Mouse (Mus musculus) bone marrow macrophage, adult 2 months (primary cell): Measurements from ENCODE around the gene Prdm1.

ENCODE experiments used
- CTCF ChIP-seq: IDR thresholded peaks from 2 replicates; pipeline ENCODE4 v1.5.1; 2012; ENCODE audit warnings: low read depth, mild to moderate bottlenecking, low read length, moderate library complexity
- POLR2A ChIP-seq: IDR thresholded peaks from 2 replicates; pipeline ENCODE4 v1.6.1; 2012; ENCODE audit warnings: mild to moderate bottlenecking, low read depth, low read length, borderline replicate concordance

DNA sequence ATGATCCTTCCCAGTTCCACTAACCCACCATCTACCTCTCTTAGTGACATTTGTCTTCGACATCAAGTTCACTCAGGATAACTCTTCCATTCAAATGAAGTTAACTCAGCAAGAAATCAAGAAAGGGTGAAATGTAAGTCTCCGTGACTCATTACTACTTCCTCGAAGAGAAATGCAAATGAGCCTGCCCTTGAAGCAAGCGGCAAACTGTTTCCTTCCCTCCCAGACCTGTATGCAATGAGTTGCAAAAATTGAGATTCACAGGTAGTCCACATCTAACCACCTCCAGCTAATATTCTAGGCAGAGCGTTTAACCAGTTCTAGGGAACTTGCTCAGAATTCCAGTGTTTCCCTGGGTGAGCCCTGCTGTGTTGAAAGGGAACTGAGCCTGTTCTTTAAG is 78.6 kb downstream of the Prdm1 start:
- no peak for TF ChIP-seq CTCF
- TF ChIP-seq POLR2A, result no peak
